Mouse (Mus musculus): ENCODE results near the gene Phldb3. TPM values are rescaled to one million over a fixed set of nuclear protein-coding genes. Genes with fewer than 3 reads are reported as not detected.

The Phldb3 gene
- total RNA-seq (2023): 1 to 10 TPM; 5.7 to 5.8 TPM

GRCm38 (mm10) chr7:24610144-24610878 lies at the start of gene Phldb3:
Gene Phldb3 (plus strand): TSS chr7:24610763.

DNA sequence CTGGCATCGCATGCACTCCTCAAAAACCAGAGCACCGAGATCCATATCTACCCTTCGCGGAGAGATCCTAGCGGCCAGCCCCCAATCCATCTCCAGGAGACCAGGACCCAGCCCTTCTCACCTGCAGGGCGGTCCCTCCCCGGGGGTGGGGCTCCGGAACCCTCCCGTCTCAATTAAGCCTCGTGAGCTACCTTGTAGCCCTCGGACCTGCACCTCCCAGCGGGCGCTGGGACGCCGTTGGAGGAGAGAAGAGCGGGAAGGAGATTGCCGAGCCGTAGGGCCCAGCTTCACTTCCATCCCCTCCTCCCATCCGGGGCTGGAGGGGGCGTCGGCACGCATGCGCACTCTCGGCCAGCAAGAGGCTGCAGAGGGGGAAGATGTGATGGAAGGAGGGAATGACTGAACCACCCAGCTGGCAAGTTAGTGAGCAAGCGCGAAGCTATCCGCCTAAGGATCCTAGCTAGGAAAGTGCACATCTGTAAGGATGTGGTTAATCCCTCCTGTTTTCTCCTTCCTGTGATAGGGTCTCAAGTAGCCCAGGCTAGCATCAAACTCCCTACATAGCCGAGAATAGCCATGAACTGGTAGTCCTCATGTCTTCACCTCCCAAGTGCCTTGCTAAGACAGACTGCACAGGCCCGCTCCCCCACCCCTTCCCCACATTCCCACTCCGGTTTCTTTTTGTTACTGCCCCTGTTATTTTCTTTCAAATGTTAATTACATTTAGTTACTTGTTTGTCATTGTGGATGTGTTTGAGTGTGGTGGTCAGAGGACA lies 23.0 kb upstream of the Phldb3 start, which contains the start of the genes Ethe1 and Zfp575:
Gene Ethe1 (plus strand): TSS at position 214 of the 776 bp plus-strand sequence.
Gene Zfp575 (minus strand): TSS at position 312 of the 776 bp plus-strand sequence.

DNA sequence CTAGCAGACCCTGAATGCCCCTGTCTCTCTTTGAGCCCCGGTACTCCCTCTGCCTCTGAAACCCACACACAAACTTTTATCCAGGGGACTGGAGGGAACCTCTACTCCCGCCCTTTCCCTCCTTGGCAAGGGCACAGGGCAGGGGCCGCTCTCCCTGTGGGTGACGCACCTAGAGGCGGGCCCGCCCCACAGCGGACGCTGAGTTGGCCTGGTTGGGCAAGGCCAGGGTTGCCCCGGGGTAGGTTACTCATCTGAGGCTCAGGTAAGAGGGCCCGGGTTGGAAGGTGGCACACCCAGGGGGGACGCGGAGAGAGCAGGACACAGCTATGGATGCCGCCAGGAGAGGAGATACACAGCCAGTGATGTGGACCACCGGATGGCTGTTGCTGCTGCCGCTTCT lies 25.7 kb downstream of the Phldb3 start, which contains the start of gene Lypd3:
Gene Lypd3 (plus strand): TSS at position 287 of the 400 bp plus-strand sequence.

GRCm38 (mm10) chr7:24676575-24676974 lies 66.0 kb downstream of the Phldb3 start, which contains the start of gene Tex101:
Gene Tex101 (minus strand): TSS chr7:24676675.

Other genes with a start within 250 kb of the Phldb3 start
- gene Kcnn4, start 240.5 kb upstream of the Phldb3 start, total RNA-seq (2023): 10 to 100 TPM; 10.4 to 15.7 TPM
- 10 to 100 TPM; 51.5 to 57.8 TPM for gene Smg9, start 211.1 kb upstream of the Phldb3 start, total RNA-seq (2023)
- gene Irgc1, start 158.5 kb upstream of the Phldb3 start, total RNA-seq (2023): 1 to 10 TPM; 2.1 to 2.6 TPM
- gene Plaur, start 148.3 kb upstream of the Phldb3 start, total RNA-seq (2023): 1,000 to 10,000 TPM in 1 of 2 experiments, 100 to 1,000 TPM in 1; 962 to 1,297 TPM
- gene Cadm4, start 128.7 kb upstream of the Phldb3 start, total RNA-seq (2023): not detected
- 1 to 10 TPM in 1 of 2 experiments, under 1 TPM in 1; 0.31 to 1.2 TPM for gene Zfp428, start 103.8 kb upstream of the Phldb3 start, total RNA-seq (2023)
- not detected for gene AC161166.1, start 98.3 kb upstream of the Phldb3 start, total RNA-seq (2023)
- 1 to 10 TPM; 6.0 to 6.2 TPM for gene Irgq, start 80.1 kb upstream of the Phldb3 start, total RNA-seq (2023)
- gene Pinlyp, start 64.6 kb upstream of the Phldb3 start, total RNA-seq (2023): not detected
- gene Xrcc1, start 64.5 kb upstream of the Phldb3 start, total RNA-seq (2023): 10 to 100 TPM; 27.4 to 33.8 TPM
- 10 to 100 TPM; 71.6 to 77.0 TPM for gene Ethe1, start 23.2 kb upstream of the Phldb3 start, total RNA-seq (2023)
- gene Zfp575, start 23.1 kb upstream of the Phldb3 start, total RNA-seq (2023): under 1 TPM in 1 of 2 experiments, not detected in 1; 0.13 TPM
- gene Lypd3, start 25.8 kb downstream of the Phldb3 start, total RNA-seq (2023): not detected
- not detected for gene Tex101, start 65.9 kb downstream of the Phldb3 start, total RNA-seq (2023)
- 1 to 10 TPM in 1 of 2 experiments, under 1 TPM in 1; 0.97 to 2.1 TPM for gene BC049730, start 98.5 kb downstream of the Phldb3 start, total RNA-seq (2023)
- 1 to 10 TPM; 8.0 to 9.5 TPM for gene Gm4763, start 116.1 kb downstream of the Phldb3 start, total RNA-seq (2023)
- 1,000 to 10,000 TPM; 1,138 to 1,339 TPM for gene Cd177, start 149.5 kb downstream of the Phldb3 start, total RNA-seq (2023)
- 10 to 100 TPM; 74.1 to 80.0 TPM for gene Ceacam10, start 166.4 kb downstream of the Phldb3 start, total RNA-seq (2023)